Comparison of ENCODE assay signal across 21 mouse cellular contexts in genomic region chr1:152954167-152954566, GRCm38 (mm10). TPM values are rescaled to one million over a fixed set of nuclear protein-coding genes. Genes with fewer than 3 reads are reported as not detected.
DNase-seq lines count a peak whose midpoint lies in the region; ATAC-seq lines count a peak whose summit lies in the region.
"Had no signal": no experiment of that assay in that cellular context is flagged by ENCODE, and none has a peak within 500 bp of the region (broad histone marks: within the 10 kb centered on the region; RNA-seq: fewer than 3 reads in every experiment).

No protein-coding gene starts in this region.

- peaks cover 17% of the 10 kb centered on the region for H3K4me1 ChIP-seq in midbrain, embryonic 14.5 days (ENCODE audit: control insufficient read depth, insufficient read depth, low read length)
- peaks cover 26% of the 10 kb centered on the region for H3K4me1 ChIP-seq in midbrain, embryonic 15.5 days

- peak; percentile 24 for DNase-seq in cerebellum, adult 9-10 months
- DNase-seq in cerebellum, postnatal 14 days, result no peak
- DNase-seq in midbrain, embryonic 14.5 days, result no peak
- peak; percentile 70 for DNase-seq in NIH3T3 (ENCODE audit: low read depth)
- no peak for DNase-seq in gastrocnemius, postnatal 4 days (ENCODE audit: low spot score in 2 of 2)
- DNase-seq in urinary bladder, postnatal 14 days (ENCODE audit: low spot score), result no peak
- DNase-seq: heart, postnatal 36 days; kidney, adult 11 months; lung, adult 18-20 months had no signal

- ATAC-seq in midbrain, embryonic 14.5 days (ENCODE audit: low FRiP score, low TSS enrichment), result no peak
- ATAC-seq in midbrain, embryonic 15.5 days (replicated peaks), result no peak
- ATAC-seq: inflammation-experienced regulatory T-cells, adult 6 months; lung, postnatal 0 days; Patski had no signal

- H3K9ac ChIP-seq in midbrain, embryonic 14.5 days (replicated peaks; ENCODE audit: low read length), result no peak overlapping the region
- H3K9ac ChIP-seq in midbrain, embryonic 15.5 days, result no peak overlapping the region
- H3K9ac ChIP-seq: embryonic facial prominence, embryonic 12.5 days; kidney, embryonic 15.5 days; limb, embryonic 13.5 days had no signal

- H3K4me3 ChIP-seq in midbrain, embryonic 14.5 days (replicated peaks; ENCODE audit: low read depth, low read length), result no peak overlapping the region
- H3K4me3 ChIP-seq in midbrain, embryonic 15.5 days, result no peak overlapping the region
- H3K4me3 ChIP-seq: erythroblast, embryonic 14.5 days; megakaryocyte, embryonic 14.5 days had no signal

- no peaks in the 10 kb centered on the region for H3K27me3 ChIP-seq in midbrain, embryonic 14.5 days (ENCODE audit: control insufficient read depth, insufficient read depth, low read length)
- H3K27me3 ChIP-seq in midbrain, embryonic 15.5 days (replicated peaks), result peaks cover 3% of the 10 kb centered on the region

- no peak overlapping the region for H3K27ac ChIP-seq in midbrain, embryonic 14.5 days (replicated peaks; ENCODE audit: low read depth, low read length)
- no peak overlapping the region for H3K27ac ChIP-seq in midbrain, embryonic 15.5 days
- H3K27ac ChIP-seq: embryonic facial prominence, embryonic 12.5 days; kidney, embryonic 15.5 days; limb, embryonic 13.5 days had no signal

- peak overlapping the region; percentile 82; the same call in 1 of the 2 replicates for H3K4me2 ChIP-seq in midbrain, embryonic 14.5 days (ENCODE audit: low read length)
- H3K4me2 ChIP-seq in midbrain, embryonic 15.5 days, result no peak overlapping the region

- H3K36me3 ChIP-seq in midbrain, embryonic 14.5 days (ENCODE audit: control insufficient read depth, insufficient read depth, low read length), result no peaks in the 10 kb centered on the region
- no peaks in the 10 kb centered on the region for H3K36me3 ChIP-seq in midbrain, embryonic 15.5 days (replicated peaks)
- H3K36me3 ChIP-seq: embryonic facial prominence, embryonic 12.5 days; forebrain, embryonic 12.5 days; hindbrain, embryonic 13.5 days; kidney, embryonic 15.5 days; limb, embryonic 13.5 days; midbrain, embryonic 12.5 days had no signal

- no peaks in the 10 kb centered on the region for H3K9me3 ChIP-seq in midbrain, embryonic 14.5 days (ENCODE audit: control insufficient read depth, low read length)
- H3K9me3 ChIP-seq in midbrain, embryonic 15.5 days, result no peaks in the 10 kb centered on the region
- H3K9me3 ChIP-seq: embryonic facial prominence, embryonic 12.5 days; forebrain, embryonic 12.5 days; hindbrain, embryonic 13.5 days; kidney, embryonic 15.5 days; limb, embryonic 13.5 days; midbrain, embryonic 12.5 days had no signal

- 75% methylated on average over 5 of the region's 5 CpGs for WGBS in midbrain, embryonic 14.5 days
- WGBS in midbrain, embryonic 15.5 days, result 74% methylated on average over 5 of the region's 5 CpGs

RNA-seq across cellular contexts. Expression of gene Nmnat2, which starts 0.6 kb away (rescaled TPM):
- polyA plus RNA-seq in midbrain, embryonic 14.5 days (2014; fragmentation: Nextera tagmentation; extraction: Ambion mirVana), result 83.2 and 93.7 TPM in 2 replicates
- 95.1 and 98.5 TPM in 2 replicates for polyA plus RNA-seq in midbrain, embryonic 15.5 days (2015; fragmentation: Nextera tagmentation; extraction: Ambion mirVana)
- total RNA-seq in gastrocnemius, postnatal 4 days (2021), result 1 to 10 TPM; 2.0 to 3.4 TPM
- polyA plus RNA-seq: erythroblast, embryonic 14.5 days had no signal

RNA-seq across cellular contexts. Expression of gene Smg7, which starts 51.7 kb away (rescaled TPM):
- 41.7 and 47.3 TPM in 2 replicates for polyA plus RNA-seq in midbrain, embryonic 14.5 days (2014; fragmentation: Nextera tagmentation; extraction: Ambion mirVana)
- 33.7 and 37.2 TPM in 2 replicates for polyA plus RNA-seq in midbrain, embryonic 15.5 days (2015; fragmentation: Nextera tagmentation; extraction: Ambion mirVana)
- 10 to 100 TPM; 43.2 to 54.7 TPM for total RNA-seq in gastrocnemius, postnatal 4 days (2021)

Comparison
In these comparisons a context has a peak if more than half of its experiments do, and no peak if none do; other contexts are left out.
1. DNase-seq: peak in cerebellum, adult 9-10 months (single experiment) and NIH3T3 (single experiment); none in cerebellum, postnatal 14 days (0 of 2), midbrain, embryonic 14.5 days (single experiment), gastrocnemius, postnatal 4 days (0 of 2) and urinary bladder, postnatal 14 days (single experiment).